Mouse (Mus musculus) embryonic fibroblast, embryonic 13.5 days (primary cell): Measurements from ENCODE around the gene Ang.

ENCODE experiments used
- CTCF ChIP-seq: IDR thresholded peaks from 2 replicates; pipeline ENCODE4 v1.5.1; 2011; ENCODE audit warnings: mild to moderate bottlenecking, control low read depth, low read length, moderate library complexity, borderline replicate concordance; ENCODE audit not compliant: insufficient read depth
- POLR2A ChIP-seq: IDR thresholded peaks from 2 replicates; pipeline ENCODE4 v1.6.1; 2011; ENCODE audit warnings: low read depth, mild to moderate bottlenecking, control low read depth, low read length, moderate library complexity

DNA sequence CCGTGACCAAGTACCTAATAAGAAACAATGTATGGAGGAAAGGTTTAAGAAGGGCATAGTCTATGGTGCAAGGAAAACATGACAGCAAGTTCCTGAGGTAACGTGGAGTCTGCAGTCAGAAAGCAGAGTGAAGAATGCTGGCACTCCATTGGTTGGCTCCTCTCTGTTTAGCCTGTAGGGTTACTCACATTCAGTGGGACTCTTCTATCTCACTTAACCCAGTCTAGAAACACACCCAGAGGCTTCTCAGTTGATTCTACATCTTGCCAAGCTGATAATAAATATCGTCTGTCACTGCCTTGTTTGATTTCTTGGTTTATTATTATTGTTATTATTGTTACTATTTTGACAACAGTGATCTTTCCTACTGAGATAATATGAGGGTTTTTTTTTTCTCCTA lies 51.6 kb downstream of the Ang start:
- TF ChIP-seq CTCF (no peak), POLR2A (no peak)
